Mouse (Mus musculus): ENCODE data around the gene Prim2.

Gene Prim2

DNA sequence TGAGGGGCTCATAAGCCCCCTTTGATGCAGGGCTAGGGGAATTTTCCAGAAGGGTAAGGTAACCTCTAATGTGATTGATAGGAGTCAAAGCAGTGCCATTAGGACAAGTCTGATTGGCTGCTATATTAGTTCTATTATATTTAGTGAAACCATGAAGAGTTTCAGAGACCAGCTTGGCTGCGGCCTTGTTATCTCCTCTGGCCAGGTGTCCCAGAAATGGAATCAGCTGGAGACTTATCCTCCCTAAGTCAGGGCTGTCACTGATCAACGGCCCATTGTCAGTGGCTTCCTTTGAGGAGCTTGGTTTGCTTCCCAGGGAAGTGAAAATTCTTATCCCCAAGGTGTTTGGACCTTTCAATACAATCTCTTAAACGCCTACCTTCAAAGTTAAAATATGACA lies 2.5 kb upstream of the Prim2 start:
- TF ChIP-seq GATA4 (IDR thresholded peaks at IDR 0.05; ENCODE audit: insufficient replicate concordance, low read length) = no peak

DNA sequence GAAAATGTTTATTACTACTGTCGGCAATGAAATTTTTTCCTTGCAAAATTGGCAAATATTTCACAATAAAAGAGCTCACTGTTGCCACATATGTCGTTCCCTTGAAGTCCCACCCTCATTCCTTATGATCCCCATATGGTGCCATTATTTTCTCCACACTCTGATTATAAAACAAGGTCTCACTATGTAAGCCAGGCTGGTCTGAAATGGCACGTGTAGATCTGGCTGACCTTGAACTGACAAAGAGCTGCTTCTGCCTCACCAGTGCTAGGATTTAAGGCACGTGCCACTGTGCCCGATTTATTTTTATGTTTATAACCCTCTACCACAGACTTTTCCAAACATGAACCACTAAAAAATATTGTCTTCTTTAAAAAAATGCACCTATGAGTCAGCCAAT lies 1.8 kb upstream of the Prim2 start:
- TF ChIP-seq GATA4 (IDR thresholded peaks at IDR 0.05; ENCODE audit: insufficient replicate concordance, low read length) = no peak

DNA sequence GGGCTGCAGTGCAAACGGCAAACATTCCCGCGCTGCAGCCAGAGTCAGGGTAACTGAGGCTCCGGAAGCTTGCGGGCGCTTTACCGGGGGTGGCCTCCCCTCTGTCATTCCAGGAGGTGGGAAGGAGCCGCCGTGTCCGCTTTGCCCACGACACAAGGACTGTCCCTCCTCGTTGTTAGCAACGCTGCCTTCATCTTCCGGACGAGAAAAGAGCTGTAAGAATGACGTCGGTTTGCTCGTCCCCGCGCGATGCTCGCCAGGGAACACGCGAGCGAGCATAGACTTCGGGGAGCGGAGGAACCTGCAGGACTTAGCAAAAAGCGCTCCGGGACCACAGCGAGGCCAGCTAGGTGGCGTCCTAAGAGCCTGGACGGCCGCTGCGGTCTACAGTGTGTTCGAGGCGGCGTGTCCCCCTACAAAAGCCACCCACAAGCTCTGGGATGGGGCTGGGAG lies 595 bp upstream of the Prim2 start:
- TF ChIP-seq GATA4 (IDR thresholded peaks at IDR 0.05; ENCODE audit: insufficient replicate concordance, low read length) = no peak

DNA sequence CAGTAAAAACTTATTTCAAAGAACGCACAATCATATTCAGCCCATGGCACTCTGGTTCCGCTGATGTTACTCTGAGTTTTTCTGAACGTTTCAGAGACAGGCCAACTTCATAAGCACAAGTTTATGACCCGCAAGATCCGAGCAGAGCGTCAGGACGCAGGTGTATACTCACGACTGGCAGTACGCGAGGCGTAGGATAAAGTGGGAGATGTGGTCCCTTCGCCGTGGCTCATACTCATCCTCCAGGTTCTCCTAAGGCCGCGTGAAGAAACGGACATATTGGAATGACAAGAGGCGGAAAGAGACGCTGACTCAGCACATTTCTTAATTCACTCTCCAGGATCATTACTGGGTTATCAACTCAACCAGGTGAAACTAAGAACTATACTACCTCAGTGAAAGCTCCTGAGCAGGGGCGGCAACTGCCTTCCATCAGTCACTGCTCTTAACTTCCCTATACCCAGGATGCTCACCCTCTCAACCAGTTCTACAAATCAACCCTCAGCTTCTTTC lies 5.9 kb downstream of the Prim2 start:
- TF ChIP-seq GATA4 (IDR thresholded peaks at IDR 0.05; ENCODE audit: insufficient replicate concordance, low read length) = no peak

DNA sequence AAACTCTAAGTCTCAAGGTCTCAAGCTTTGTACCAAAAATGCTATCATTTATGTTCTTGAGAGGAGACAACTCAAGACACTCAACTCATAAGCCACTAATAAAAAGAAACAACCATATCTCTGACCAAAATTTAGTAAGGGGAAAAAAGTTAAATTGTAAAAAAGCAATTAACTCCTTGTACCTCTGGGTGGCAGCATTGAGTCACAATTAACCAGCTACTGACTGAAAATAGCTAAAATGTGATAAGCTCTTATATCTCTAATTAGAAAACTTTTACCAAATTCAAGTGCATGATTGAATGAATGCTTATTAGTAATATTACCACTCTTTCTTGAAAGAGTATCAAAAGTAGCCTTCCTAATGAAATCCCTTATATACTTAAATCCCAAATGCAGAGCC lies 6.4 kb downstream of the Prim2 start:
- TF ChIP-seq GATA4 (IDR thresholded peaks at IDR 0.05; ENCODE audit: insufficient replicate concordance, low read length) = no peak

DNA sequence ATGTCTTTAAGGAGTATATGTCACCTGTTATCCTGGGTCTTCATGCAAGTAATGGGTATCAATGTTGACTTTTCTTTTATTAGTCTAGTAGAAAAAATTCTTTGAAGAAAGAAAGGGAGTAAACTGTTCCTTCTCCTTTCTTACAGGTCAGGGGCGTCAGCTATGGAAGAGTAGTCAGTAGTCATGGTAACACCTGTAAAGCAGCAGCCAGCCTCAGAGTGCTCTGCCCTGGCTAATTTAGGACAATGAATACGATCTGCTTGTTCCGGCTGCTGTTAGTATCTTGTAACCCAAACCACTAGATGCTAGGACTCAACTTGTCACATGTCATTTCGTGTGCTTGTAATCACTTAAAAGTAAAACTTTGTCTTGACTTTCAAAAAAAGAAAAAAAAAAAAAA lies 11.3 kb downstream of the Prim2 start:
- TF ChIP-seq GATA4 (IDR thresholded peaks at IDR 0.05; ENCODE audit: insufficient replicate concordance, low read length) = no peak

DNA sequence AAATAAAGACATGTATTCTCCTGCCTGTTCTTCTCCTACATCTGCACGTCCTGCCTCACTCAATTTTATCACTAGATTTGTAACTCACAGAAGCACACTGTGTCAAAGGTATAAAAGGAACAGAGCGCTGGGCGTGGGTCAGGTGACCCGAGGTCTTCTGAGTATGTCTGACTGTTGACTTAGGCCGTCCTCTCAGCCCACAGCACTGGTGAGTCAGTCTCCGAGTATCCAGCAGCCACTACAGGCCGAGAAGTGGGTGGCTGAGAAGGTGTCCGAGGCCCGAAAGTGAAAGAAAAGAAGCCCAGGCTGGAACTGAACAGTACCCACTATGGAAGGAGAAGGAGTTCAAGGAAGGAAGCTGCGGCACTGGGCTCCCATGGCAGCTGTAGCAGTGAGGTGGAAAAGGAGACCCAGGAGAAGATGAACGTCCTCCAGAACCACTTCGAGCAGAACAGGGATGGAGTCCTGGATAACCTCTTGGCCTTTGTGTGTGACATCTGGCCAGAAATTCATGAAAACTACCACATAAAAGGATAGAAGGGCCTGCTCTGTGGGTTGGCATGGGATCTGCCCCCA lies 11.9 kb downstream of the Prim2 start:
- no peak for TF ChIP-seq GATA4 (IDR thresholded peaks at IDR 0.05; ENCODE audit: insufficient replicate concordance, low read length)

DNA sequence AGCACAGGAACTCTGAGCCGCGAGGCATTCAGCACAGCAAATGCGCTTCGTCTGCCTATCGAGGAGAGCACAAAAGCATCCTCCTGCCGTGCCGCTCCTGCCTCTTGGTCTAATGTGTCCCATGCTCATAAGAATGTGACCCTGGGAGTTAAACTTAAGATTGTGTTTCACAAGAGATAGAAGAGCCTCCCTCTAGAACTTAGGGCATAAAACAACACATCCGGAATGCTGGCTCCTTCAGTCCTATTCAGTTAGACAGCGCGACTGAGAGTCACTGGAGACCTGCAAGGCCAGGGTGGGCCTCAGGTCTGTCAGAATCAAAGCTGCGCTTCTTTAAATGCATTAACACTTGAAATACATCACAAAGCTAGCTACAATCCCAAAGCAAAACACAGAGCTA lies 18.7 kb downstream of the Prim2 start:
- no peak for TF ChIP-seq GATA4 (IDR thresholded peaks at IDR 0.05; ENCODE audit: insufficient replicate concordance, low read length)

DNA sequence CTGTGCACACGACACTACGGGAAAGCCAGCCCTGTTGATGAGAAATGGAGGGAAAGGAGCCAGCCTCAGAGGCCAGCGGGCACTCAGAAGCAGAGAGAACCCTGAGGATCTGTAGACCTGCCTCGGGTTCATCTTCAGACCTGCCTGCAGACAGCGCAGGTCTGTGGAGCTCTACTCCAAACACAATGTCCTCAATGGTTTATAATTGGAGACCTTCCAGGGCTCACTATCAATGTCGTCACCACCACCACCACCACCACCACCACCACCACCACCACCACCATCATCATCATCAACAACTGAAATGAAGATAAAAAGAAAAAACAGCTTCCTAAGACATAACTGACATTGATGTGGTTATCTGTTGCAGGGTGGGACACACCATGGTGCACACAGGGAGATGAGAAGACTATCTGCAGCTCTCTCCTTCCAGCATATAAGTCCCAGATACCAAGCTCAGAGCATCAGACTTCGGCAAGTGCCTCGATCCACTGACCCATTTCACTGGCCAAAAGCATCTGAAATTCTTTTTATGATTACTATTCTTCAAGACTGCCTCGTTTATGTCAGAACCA lies 20.0 kb downstream of the Prim2 start:
- no peak for TF ChIP-seq GATA4 (IDR thresholded peaks at IDR 0.05; ENCODE audit: insufficient replicate concordance, low read length)

DNA sequence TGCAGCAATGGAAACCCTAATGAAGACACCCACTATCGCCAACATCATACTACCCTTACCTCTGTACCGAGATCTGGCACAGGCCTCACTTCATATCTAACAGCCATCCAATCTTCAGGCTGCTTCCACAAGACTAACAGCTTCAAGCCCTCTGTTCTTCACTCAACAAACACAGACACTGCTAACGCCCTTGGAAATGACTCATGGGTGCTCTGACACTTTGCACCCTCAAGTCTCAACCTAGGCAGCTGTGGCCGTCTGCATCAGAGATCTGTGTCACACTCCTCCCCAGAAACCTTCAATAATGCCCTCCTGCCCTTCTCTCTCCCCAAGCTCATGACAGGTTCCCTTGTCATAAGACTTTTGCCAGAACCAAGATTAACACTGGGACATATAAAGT lies 20.6 kb downstream of the Prim2 start:
- TF ChIP-seq GATA4 (IDR thresholded peaks at IDR 0.05; ENCODE audit: insufficient replicate concordance, low read length) = no peak

DNA sequence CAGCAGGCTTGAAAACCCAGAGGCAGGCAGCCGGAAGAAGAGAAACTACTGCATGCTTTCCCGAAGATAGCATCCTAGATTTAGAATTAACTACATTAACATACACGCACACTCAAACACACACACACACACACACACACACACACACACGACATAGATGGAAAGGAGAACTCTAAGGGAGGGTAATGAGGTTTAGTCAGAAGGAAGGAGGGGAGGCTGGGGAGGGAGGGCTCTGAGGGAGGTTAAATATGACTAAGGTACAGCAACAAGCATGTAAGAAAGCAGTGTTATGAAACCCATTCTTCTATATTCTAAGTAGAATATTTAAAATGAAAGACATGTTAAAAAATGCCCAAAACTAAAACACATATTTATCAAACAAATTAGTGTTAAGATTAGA lies 21.9 kb downstream of the Prim2 start:
- no peak for TF ChIP-seq GATA4 (IDR thresholded peaks at IDR 0.05; ENCODE audit: insufficient replicate concordance, low read length)

DNA sequence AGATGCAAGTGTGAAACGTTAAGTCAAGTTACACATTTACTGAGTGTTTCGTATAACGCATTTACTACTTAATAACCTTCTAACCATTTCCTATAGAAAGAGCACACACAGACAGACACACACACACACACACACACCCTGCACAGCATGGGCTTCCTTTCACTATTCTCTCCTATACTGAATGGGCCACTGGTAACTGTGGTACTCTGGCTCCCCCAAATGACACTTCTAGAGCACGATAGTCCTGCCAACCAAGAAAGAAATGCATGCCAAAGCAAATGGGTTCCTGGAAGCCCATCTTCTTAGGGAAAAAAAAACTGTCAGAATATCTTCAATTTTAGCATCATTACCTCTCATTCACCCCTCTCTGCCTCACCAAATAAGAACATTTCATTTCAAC lies 22.4 kb downstream of the Prim2 start:
- no peak for TF ChIP-seq GATA4 (IDR thresholded peaks at IDR 0.05; ENCODE audit: insufficient replicate concordance, low read length)

DNA sequence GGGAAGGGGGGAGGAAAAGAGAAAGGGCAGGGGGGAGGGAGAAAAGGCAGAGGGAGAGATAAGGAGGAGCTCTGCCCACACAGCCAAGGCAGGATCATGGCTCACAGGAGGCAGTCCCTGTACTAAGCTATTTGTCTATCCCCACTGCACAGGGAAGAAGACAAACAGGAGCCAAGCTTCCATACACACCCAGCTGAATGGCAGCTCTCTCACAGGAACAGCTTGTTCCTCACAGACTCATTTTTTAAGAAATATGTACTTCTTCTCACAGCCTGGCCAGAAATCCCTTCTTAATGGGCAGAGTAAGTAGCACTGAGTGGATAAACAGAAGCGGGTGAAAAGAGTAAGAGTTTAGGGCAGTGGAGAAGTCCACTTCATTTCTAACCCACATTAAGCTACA lies 23.9 kb downstream of the Prim2 start:
- TF ChIP-seq GATA4 (IDR thresholded peaks at IDR 0.05; ENCODE audit: insufficient replicate concordance, low read length) = no peak

DNA sequence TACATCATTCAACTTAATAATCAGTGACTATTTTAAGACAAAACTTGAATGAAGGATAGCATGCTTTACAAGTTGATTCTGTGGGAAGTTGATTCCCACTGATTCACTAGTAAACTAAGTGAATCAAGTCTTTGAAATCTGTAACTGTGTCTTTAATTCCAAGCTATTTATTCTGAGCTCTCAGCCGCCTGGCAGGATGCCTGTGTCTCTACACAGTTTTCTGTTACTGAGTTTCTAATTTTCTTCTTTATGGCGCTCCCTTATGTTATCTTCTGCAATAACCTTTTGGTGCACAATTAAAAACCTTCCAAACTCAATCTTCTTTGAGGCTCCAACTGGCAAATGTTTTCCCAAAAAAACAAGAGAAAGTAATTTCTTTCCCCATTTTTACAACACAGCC lies 28.5 kb downstream of the Prim2 start:
- TF ChIP-seq GATA4 (IDR thresholded peaks at IDR 0.05; ENCODE audit: insufficient replicate concordance, low read length) = no peak

DNA sequence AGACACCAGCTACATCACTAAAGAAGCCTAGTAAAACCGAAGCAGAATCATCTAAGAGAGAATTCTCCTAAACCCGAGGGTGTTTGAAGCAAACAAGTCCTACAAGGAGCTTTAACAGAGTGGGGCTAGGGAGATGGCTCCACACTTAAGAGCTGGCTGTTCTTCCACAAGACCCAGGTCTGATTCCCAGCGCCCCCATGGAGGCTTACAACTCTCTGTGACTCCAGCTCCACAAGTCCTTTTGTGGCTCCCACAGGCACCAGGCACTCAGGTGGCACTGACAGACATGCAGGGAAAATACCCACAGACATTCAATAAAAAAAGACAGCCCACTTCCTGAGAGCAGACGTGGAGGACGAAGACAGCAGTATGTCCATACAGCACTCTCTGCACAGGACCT lies 29.5 kb downstream of the Prim2 start:
- no peak for TF ChIP-seq GATA4 (IDR thresholded peaks at IDR 0.05; ENCODE audit: insufficient replicate concordance, low read length)

DNA sequence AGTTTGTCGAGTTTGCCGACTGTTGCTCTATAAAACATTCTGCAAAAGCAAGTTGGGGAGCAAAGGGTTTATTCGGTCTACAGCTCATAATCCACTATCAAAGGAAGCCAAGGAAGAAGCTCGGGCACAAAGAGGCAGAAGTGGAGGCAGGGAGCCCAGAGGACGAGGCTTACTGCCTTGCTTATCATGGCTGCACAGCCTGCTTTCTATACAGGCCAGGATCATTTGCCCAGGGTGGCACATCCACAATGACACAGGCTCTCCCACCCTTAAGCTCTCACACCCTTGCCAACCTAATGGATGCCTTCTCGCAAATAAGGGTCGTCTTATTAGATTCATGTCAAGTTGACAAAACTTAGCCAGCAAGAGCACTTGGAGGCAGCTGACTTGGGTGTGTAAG lies 30.4 kb downstream of the Prim2 start:
- TF ChIP-seq GATA4 (IDR thresholded peaks at IDR 0.05; ENCODE audit: insufficient replicate concordance, low read length) = no peak

DNA sequence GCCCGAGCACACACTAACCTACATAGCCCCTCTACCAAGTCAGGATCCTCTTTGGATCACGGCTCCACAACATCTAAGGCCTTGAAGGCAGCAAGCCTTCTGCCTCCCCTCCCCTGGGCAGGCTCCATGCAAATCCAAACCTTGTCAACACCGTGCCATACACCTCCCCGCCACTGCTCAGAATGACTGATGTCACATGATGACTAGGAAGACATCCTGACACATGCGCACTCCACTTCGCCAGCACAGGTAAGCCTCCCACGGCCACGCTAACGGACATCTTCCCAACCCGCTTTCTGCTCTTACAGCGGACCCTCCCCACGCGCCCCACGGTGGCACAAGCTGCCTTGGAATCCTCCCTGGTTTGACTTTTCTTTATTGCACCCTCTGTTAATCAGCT lies 31.8 kb downstream of the Prim2 start:
- TF ChIP-seq GATA4 (IDR thresholded peaks at IDR 0.05; ENCODE audit: insufficient replicate concordance, low read length) = no peak

All from liver, adult (tissue).